In genomic region chr8:45899783-45900182, GRCm38 (mm10) we compare ENCODE assay signal across 12 mouse cellular contexts. TPM values are rescaled to one million over a fixed set of nuclear protein-coding genes. Genes with fewer than 3 reads are reported as not detected.
DNase-seq lines count a peak whose midpoint lies in the region; ATAC-seq lines count a peak whose summit lies in the region.
"Had no signal": no experiment of that assay in that cellular context is flagged by ENCODE, and none has a peak within 500 bp of the region (broad histone marks: within the 10 kb centered on the region; RNA-seq: fewer than 3 reads in every experiment).

No protein-coding gene starts in this region.

- ATAC-seq in heart, embryonic 14.5 days (ENCODE audit: insufficient number of reproducible peaks, insufficient read depth, low FRiP score, low read depth): no peak
- ATAC-seq in midbrain, embryonic 15.5 days (replicated peaks): 0 out of 2 replicates have a peak, but pooled peaks have one; percentile 50
- ATAC-seq in midbrain, embryonic 11.5 days (ENCODE audit: low FRiP score): no peak
- ATAC-seq in hematopoietic stem cell, adult 5-6 weeks (replicated peaks in 1 of 2; ENCODE audit: insufficient read depth in 1 of 2, low FRiP score in 2 of 2, low TSS enrichment in 1 of 2, low read depth in 1 of 2, poor library complexity in 2 of 2, severe bottlenecking in 2 of 2): peak; percentile 90 to 98

- 64% methylated on average over 3 of the region's 3 CpGs for WGBS in heart, embryonic 14.5 days
- 48% methylated on average over 3 of the region's 3 CpGs for WGBS in midbrain, embryonic 15.5 days
- 83% methylated on average over 3 of the region's 3 CpGs for WGBS in midbrain, embryonic 11.5 days

- H3K27ac ChIP-seq in heart, embryonic 14.5 days (replicated peaks in 1 of 2; ENCODE audit: control insufficient read depth in 1 of 2, insufficient read depth in 1 of 2, low read depth in 2 of 2, low read length in 2 of 2): peak overlapping the region; percentile 38 to 59; a peak in 2 of 4 replicates
- no peak overlapping the region for H3K27ac ChIP-seq in midbrain, embryonic 15.5 days
- H3K27ac ChIP-seq in midbrain, embryonic 11.5 days (ENCODE audit: low read depth, low read length): no peak overlapping the region
- H3K27ac ChIP-seq: forebrain, embryonic 10.5 days had no signal

- H3K9ac ChIP-seq in heart, embryonic 14.5 days (ENCODE audit: low read length): no peak overlapping the region
- no peak overlapping the region for H3K9ac ChIP-seq in midbrain, embryonic 15.5 days
- H3K9ac ChIP-seq in midbrain, embryonic 11.5 days (ENCODE audit: low read length): no peak overlapping the region
- H3K9ac ChIP-seq: lung, embryonic 14.5 days had no signal

- H3K4me1 ChIP-seq in heart, embryonic 14.5 days (ENCODE audit: control insufficient read depth in 2 of 2, insufficient read depth in 2 of 2, low read length in 2 of 2): peaks cover 15 to 35% of the 10 kb centered on the region in 2 experiments
- no peaks in the 10 kb centered on the region for H3K4me1 ChIP-seq in midbrain, embryonic 15.5 days
- H3K4me1 ChIP-seq in midbrain, embryonic 11.5 days (ENCODE audit: control insufficient read depth, insufficient read depth, low read length): no peaks in the 10 kb centered on the region

- no peak overlapping the region for H3K4me2 ChIP-seq in heart, embryonic 14.5 days (ENCODE audit: low read length)
- H3K4me2 ChIP-seq in midbrain, embryonic 15.5 days: no peak overlapping the region
- H3K4me2 ChIP-seq in midbrain, embryonic 11.5 days: no peak overlapping the region
- H3K4me2 ChIP-seq: lung, embryonic 14.5 days had no signal

- 0 out of 2 replicates have a peak, but pooled peaks cover 3% of the 10 kb centered on the region for H3K9me3 ChIP-seq in heart, embryonic 14.5 days (ENCODE audit: control insufficient read depth, low read length)
- no peaks in the 10 kb centered on the region for H3K9me3 ChIP-seq in midbrain, embryonic 15.5 days
- H3K9me3 ChIP-seq in midbrain, embryonic 11.5 days (ENCODE audit: control insufficient read depth, low read length): no peaks in the 10 kb centered on the region

- no peak for DNase-seq in heart, postnatal 10 days
- no peak for DNase-seq in midbrain, embryonic 11.5 days (ENCODE audit: low spot score, missing footprints)
- DNase-seq in spleen, postnatal 36 days (ENCODE audit: low spot score in 2 of 2): peak; percentile 89 to 91
- DNase-seq in urinary bladder, postnatal 25 days (ENCODE audit: low spot score): no peak
- no peak for DNase-seq in gastrocnemius, postnatal 14 days
- DNase-seq: kidney, postnatal 10 days; lung, embryonic 14.5 days had no signal

- H3K4me3 ChIP-seq in heart, embryonic 14.5 days (ENCODE audit: control insufficient read depth in 1 of 2, insufficient read depth in 1 of 2, low read depth in 1 of 2, low read length in 2 of 2): no peak overlapping the region
- H3K4me3 ChIP-seq in midbrain, embryonic 15.5 days: no peak overlapping the region
- no peak overlapping the region for H3K4me3 ChIP-seq in midbrain, embryonic 11.5 days (ENCODE audit: low read depth, low read length)
- H3K4me3 ChIP-seq: forebrain, embryonic 10.5 days had no signal

- H3K27me3 ChIP-seq in heart, embryonic 14.5 days (ENCODE audit: control insufficient read depth, insufficient read depth, low read length): no peaks in the 10 kb centered on the region
- no peaks in the 10 kb centered on the region for H3K27me3 ChIP-seq in midbrain, embryonic 15.5 days (replicated peaks)
- H3K27me3 ChIP-seq in midbrain, embryonic 11.5 days (ENCODE audit: control insufficient read depth, insufficient read depth, low read length): no peaks in the 10 kb centered on the region

- intact Hi-C loops in heart, postnatal 10 days (cut with DNase I): no loop called here
- intact Hi-C loops in gastrocnemius, postnatal 14 days (cut with DNase I; ENCODE audit: low total_unique reads): no loop called here

- H3K36me3 ChIP-seq in heart, embryonic 14.5 days (ENCODE audit: control insufficient read depth, insufficient read depth, low read length): peaks cover 40% of the 10 kb centered on the region
- no peaks in the 10 kb centered on the region for H3K36me3 ChIP-seq in midbrain, embryonic 15.5 days (replicated peaks)
- no peaks in the 10 kb centered on the region for H3K36me3 ChIP-seq in midbrain, embryonic 11.5 days (ENCODE audit: control insufficient read depth, insufficient read depth, low read length)
- H3K36me3 ChIP-seq: forebrain, embryonic 10.5 days had no signal

RNA-seq across cellular contexts. Expression of gene Pdlim3, which starts 14.5 kb away (rescaled TPM):
- 188 and 196 TPM in 2 replicates for polyA plus RNA-seq in heart, embryonic 14.5 days (2014; fragmentation: Nextera tagmentation; extraction: Ambion mirVana)
- total RNA-seq in heart, postnatal 10 days (2021): 10 to 100 TPM; 48.2 to 70.9 TPM
- 21.2 and 25.9 TPM in 2 replicates for polyA plus RNA-seq in midbrain, embryonic 15.5 days (2015; fragmentation: Nextera tagmentation; extraction: Ambion mirVana)
- 34.4 and 42.2 TPM in 2 replicates for polyA plus RNA-seq in midbrain, embryonic 11.5 days (2014; fragmentation: Nextera tagmentation; extraction: Ambion mirVana)
- total RNA-seq in hematopoietic stem cell, adult 5-6 weeks (2017): not detected in 2 replicates
- total RNA-seq in gastrocnemius, postnatal 14 days (2021): 100 to 1,000 TPM; 440 to 576 TPM

RNA-seq across cellular contexts. Expression of gene Ccdc110, which starts 34.6 kb away (rescaled TPM):
- not detected in 2 replicates for polyA plus RNA-seq in heart, embryonic 14.5 days (2014; fragmentation: Nextera tagmentation; extraction: Ambion mirVana)
- not detected for total RNA-seq in heart, postnatal 10 days (2021)
- polyA plus RNA-seq in midbrain, embryonic 15.5 days (2015; fragmentation: Nextera tagmentation; extraction: Ambion mirVana): 0.12 and 0.29 TPM in 2 replicates
- 0.19 TPM in 1 of 2 replicates, not detected in the other for polyA plus RNA-seq in midbrain, embryonic 11.5 days (2014; fragmentation: Nextera tagmentation; extraction: Ambion mirVana)
- total RNA-seq in hematopoietic stem cell, adult 5-6 weeks (2017): not detected in 2 replicates
- total RNA-seq in gastrocnemius, postnatal 14 days (2021): not detected
- total RNA-seq: heart, postnatal 25 days had no signal
- polyA plus RNA-seq: lung, embryonic 14.5 days had no signal

Comparison
In these comparisons a context has a peak if more than half of its experiments do, and no peak if none do; other contexts are left out.
1. ATAC-seq: peak in midbrain, embryonic 15.5 days (single experiment) and hematopoietic stem cell, adult 5-6 weeks (2 of 2); none in heart, embryonic 14.5 days (single experiment) and midbrain, embryonic 11.5 days (single experiment).
2. H3K27ac ChIP-seq: peak in heart, embryonic 14.5 days (2 of 2); none in midbrain, embryonic 15.5 days (single experiment) and midbrain, embryonic 11.5 days (single experiment).
3. DNase-seq: peak in spleen, postnatal 36 days (2 of 2); none in heart, postnatal 10 days (0 of 2), midbrain, embryonic 11.5 days (single experiment), urinary bladder, postnatal 25 days (single experiment) and gastrocnemius, postnatal 14 days (single experiment).
4. RNA of gene Pdlim3, which starts 14.5 kb away (total RNA-seq): 440 to 576 TPM in gastrocnemius, postnatal 14 days and 48.2 to 70.9 TPM in heart, postnatal 10 days; not detected in hematopoietic stem cell, adult 5-6 weeks; every median in the first group is over 10 times any median in the second.